Mouse (Mus musculus) MEL (cell line): ENCODE measurements around the gene Gm20388. TPM values are rescaled to one million over a fixed set of nuclear protein-coding genes. Genes with fewer than 3 reads are reported as not detected.

ENCODE experiments used
- DNase-seq: peaks from one replicate; pipeline ENCODE4 v3.0.0; 2011; ENCODE audit warnings: low read depth, low spot score
- H3K27ac ChIP-seq: 2 replicates; pipeline ENCODE4 v1.5.1; 2012; ENCODE audit warnings: low read depth, mild to moderate bottlenecking, control low read depth, low read length, moderate library complexity; ENCODE audit not compliant: control insufficient read depth
- H3K27me3 ChIP-seq, 2 experiments: fragments of 150-350 bp in 1 of 2; sonication (generic) in 1 of 2; 2 replicates each; pipeline ENCODE4 v1.6.1; 2012; ENCODE audit warnings: low read length in 2 of 2, mild to moderate bottlenecking in 2 of 2, improper control_type of control experiment in 1 of 2, moderate library complexity in 1 of 2; ENCODE audit not compliant: insufficient read depth in 2 of 2, control insufficient read depth in 1 of 2
- H3K36me3 ChIP-seq, 2 experiments: 2 replicates each; pipeline ENCODE4 v1.6.1; 2012 to 2014; ENCODE audit warnings: low read length in 2 of 2, improper control_type of control experiment in 1 of 2, inconsistent platforms in 1 of 2, mild to moderate bottlenecking in 1 of 2; ENCODE audit not compliant: insufficient read depth in 2 of 2, control insufficient read depth in 1 of 2
- H3K4me1 ChIP-seq, 2 experiments: fragments of 150-350 bp in 1 of 2; sonication (generic) in 1 of 2; 2 replicates each; pipeline ENCODE4 v1.6.1; 2012; ENCODE audit warnings: low read length in 2 of 2, improper control_type of control experiment in 1 of 2, mild to moderate bottlenecking in 1 of 2; ENCODE audit not compliant: insufficient read depth in 2 of 2, control insufficient read depth in 1 of 2
- H3K4me3 ChIP-seq, 2 experiments: fragments of 150-350 bp in 1 of 2; sonication (generic) in 1 of 2; 2 replicates each; pipeline ENCODE4 v1.5.1; 2012; ENCODE audit warnings: low read depth in 2 of 2, low read length in 2 of 2, mild to moderate bottlenecking in 2 of 2, moderate library complexity in 2 of 2, control low read depth in 1 of 2, improper control_type of control experiment in 1 of 2; ENCODE audit not compliant: control insufficient read depth in 1 of 2, insufficient read depth in 1 of 2
- H3K79me2 ChIP-seq: 2 replicates; pipeline ENCODE4 v1.6.1; 2012; ENCODE audit warnings: mild to moderate bottlenecking, low read length, moderate library complexity; ENCODE audit not compliant: control insufficient read depth, poor library complexity, insufficient read depth
- H3K9ac ChIP-seq: 2 replicates; pipeline ENCODE4 v1.6.1; 2012; ENCODE audit warnings: low read depth, mild to moderate bottlenecking, control low read depth, low read length, moderate library complexity; ENCODE audit not compliant: control insufficient read depth, poor library complexity, severe bottlenecking
- H3K9me3 ChIP-seq: fragments of 150-350 bp; sonication (generic); replicated peaks from 2 replicates; pipeline ENCODE4 v1.6.1; 2012; ENCODE audit warnings: mild to moderate bottlenecking, low read length, improper control_type of control experiment, moderate library complexity; ENCODE audit not compliant: insufficient read depth
- BHLHE40 ChIP-seq: IDR thresholded peaks from 2 replicates; pipeline ENCODE4 v1.6.1; 2012; ENCODE audit warnings: low read depth, mild to moderate bottlenecking, inconsistent platforms, low read length, improper control_type of control experiment, borderline replicate concordance
- CHD2 ChIP-seq: IDR thresholded peaks from 2 replicates; pipeline ENCODE4 v1.6.1; 2011; ENCODE audit warnings: low read length, improper control_type of control experiment
- CTCF ChIP-seq, 3 experiments: IDR thresholded peaks in 2 of 3; conservative IDR thresholded peaks in 1 of 3; 2 replicates each; pipeline ENCODE4 v1.5.1; 2011 to 2012; ENCODE audit warnings: low read length in 3 of 3, low read depth in 2 of 3, mild to moderate bottlenecking in 2 of 3, improper control_type of control experiment in 1 of 3, inconsistent platforms in 1 of 3, mixed read lengths in 1 of 3, moderate library complexity in 1 of 3; ENCODE audit not compliant: control insufficient read depth in 1 of 3, insufficient read depth in 1 of 3, poor library complexity in 1 of 3, severe bottlenecking in 1 of 3
- ELF1 ChIP-seq: IDR thresholded peaks from 2 replicates; pipeline ENCODE4 v1.6.1; 2014; ENCODE audit warnings: low read depth, mild to moderate bottlenecking, inconsistent platforms, low read length, improper control_type of control experiment, moderate library complexity
- EP300 ChIP-seq, 2 experiments: IDR thresholded peaks; 2 replicates each; pipeline ENCODE4 v1.6.1; 2011; ENCODE audit warnings: improper control_type of control experiment in 2 of 2, low read length in 2 of 2, low read depth in 1 of 2, mild to moderate bottlenecking in 1 of 2
- ETS1 ChIP-seq: IDR thresholded peaks from 2 replicates; pipeline ENCODE4 v1.6.1; 2012; ENCODE audit warnings: low read depth, mild to moderate bottlenecking, inconsistent platforms, low read length, improper control_type of control experiment, moderate library complexity
- GABPA ChIP-seq: IDR thresholded peaks from 2 replicates; pipeline ENCODE4 v1.6.1; 2012; ENCODE audit warnings: low read depth, mild to moderate bottlenecking, inconsistent platforms, low read length, improper control_type of control experiment, moderate library complexity
- GATA1 ChIP-seq: IDR thresholded peaks from 2 replicates; pipeline ENCODE4 v1.6.1; 2011; ENCODE audit warnings: low read depth, low read length, improper control_type of control experiment
- HCFC1 ChIP-seq: IDR thresholded peaks from 2 replicates; pipeline ENCODE4 v1.6.1; 2012; ENCODE audit warnings: low read depth, mild to moderate bottlenecking, inconsistent platforms, low read length, improper control_type of control experiment, moderate library complexity
- JUND ChIP-seq: IDR thresholded peaks from 2 replicates; pipeline ENCODE4 v1.6.1; 2011; ENCODE audit warnings: low read depth, mild to moderate bottlenecking, improper control_type of control experiment, low read length
- MAX ChIP-seq: IDR thresholded peaks from 2 replicates; pipeline ENCODE4 v1.6.1; 2011; ENCODE audit warnings: low read length, improper control_type of control experiment
- MAZ ChIP-seq: IDR thresholded peaks from 2 replicates; pipeline ENCODE4 v1.6.1; 2012; ENCODE audit warnings: low read depth, mild to moderate bottlenecking, inconsistent platforms, low read length, improper control_type of control experiment
- MXI1 ChIP-seq: IDR thresholded peaks from 2 replicates; pipeline ENCODE4 v1.6.1; 2011; ENCODE audit warnings: mild to moderate bottlenecking, low read depth, low read length, improper control_type of control experiment
- MYC ChIP-seq: IDR thresholded peaks from 2 replicates; pipeline ENCODE4 v1.6.1; 2011; ENCODE audit warnings: low read depth, mild to moderate bottlenecking, low read length, improper control_type of control experiment, moderate library complexity
- NELFE ChIP-seq: IDR thresholded peaks from 2 replicates; pipeline ENCODE4 v1.6.1; 2011; ENCODE audit warnings: low read depth, low read length, improper control_type of control experiment
- NRF1 ChIP-seq: IDR thresholded peaks from 2 replicates; pipeline ENCODE4 v1.6.1; 2014; ENCODE audit warnings: low read depth, mild to moderate bottlenecking, inconsistent platforms, low read length, improper control_type of control experiment, moderate library complexity; ENCODE audit not compliant: poor library complexity, insufficient read depth, severe bottlenecking
- POLR2AphosphoS2 ChIP-seq: IDR thresholded peaks from 2 replicates; pipeline ENCODE4 v1.6.1; 2011; ENCODE audit warnings: low read length, improper control_type of control experiment
- RCOR1 ChIP-seq: IDR thresholded peaks from 2 replicates; pipeline ENCODE4 v1.6.1; 2012; ENCODE audit warnings: low read depth, mild to moderate bottlenecking, inconsistent platforms, low read length, improper control_type of control experiment
- SIN3A ChIP-seq: IDR thresholded peaks from 2 replicates; pipeline ENCODE4 v1.6.1; 2012; ENCODE audit warnings: low read length, improper control_type of control experiment, inconsistent platforms
- TBP ChIP-seq: IDR thresholded peaks from 2 replicates; pipeline ENCODE4 v1.8.0; 2011; ENCODE audit warnings: low read depth, low read length, improper control_type of control experiment
- TCF12 ChIP-seq: IDR thresholded peaks from 2 replicates; pipeline ENCODE4 v1.6.1; 2014; ENCODE audit warnings: low read depth, mild to moderate bottlenecking, inconsistent platforms, low read length, improper control_type of control experiment, moderate library complexity
- UBTF ChIP-seq: IDR thresholded peaks from 2 replicates; pipeline ENCODE4 v1.6.1; 2012; ENCODE audit warnings: low read depth, mild to moderate bottlenecking, inconsistent platforms, low read length, improper control_type of control experiment, moderate library complexity, borderline replicate concordance; ENCODE audit not compliant: insufficient read depth
- USF1 ChIP-seq: IDR thresholded peaks from 2 replicates; pipeline ENCODE4 v1.6.1; 2014; ENCODE audit warnings: low read depth, mild to moderate bottlenecking, inconsistent platforms, low read length, improper control_type of control experiment, moderate library complexity
- ZMIZ1 ChIP-seq: IDR thresholded peaks from 2 replicates; pipeline ENCODE4 v1.6.1; 2012; ENCODE audit warnings: low read depth, mild to moderate bottlenecking, inconsistent platforms, low read length, improper control_type of control experiment, moderate library complexity
- polyA plus RNA-seq, 2 experiments: library from polyadenylated mRNA; stranded (reverse) in 1 of 2; unstranded in 1 of 2; fragments of >175 nt in 1 of 2; fragments of >200 nt in 1 of 2; gene quantifications; 2 replicates each; pipeline versions ENCODE4 v1.2.1 to v1.2.4; 2012; ENCODE audit warnings: low replicate concordance in 2 of 2, low read depth in 1 of 2; ENCODE audit not compliant: insufficient read length in 2 of 2, insufficient read depth in 1 of 2, missing spikeins in 1 of 2
- total RNA-seq: library from RNA; depleted of rRNA; stranded (reverse); fragments of 300-350 nt; gene quantifications from 2 replicates; pipeline ENCODE4 v1.2.3, GENCODE M21; 2012

Gm20388 gene
- total and polyA plus RNA-seq, 3 experiments = 11.1 to 17.8 TPM; not detected in 1

- Histone ChIP-seq H3K9me3 (no peaks in the 10 kb centered on the region), H3K79me2 (no peaks in the 10 kb centered on the region), H3K36me3 (peaks cover 0 to 16% of the 10 kb centered on the region in 2 experiments; a peak in 2 of 4 replicates), H3K4me1 (peaks cover 5 to 28% of the 10 kb centered on the region in 2 experiments)
- DNase-seq = peak; percentile 92
- TF ChIP-seq ETS1 (peak; percentile 66), ZMIZ1 (0 out of 2 replicates have a peak, but pooled peaks have one; percentile 28), NELFE (no peak), CHD2 (no peak), TCF12 (0 out of 2 replicates have a peak, but pooled peaks have one; percentile 19), MAZ (0 out of 2 replicates have a peak, but pooled peaks have one; percentile 40), ELF1 (peak; percentile 76), NRF1 (no peak), SIN3A (peak; percentile 52; the same call in 1 of the 2 replicates), CTCF (IDR thresholded peaks at IDR 0.05 in 2 of 3, conservative IDR thresholded peaks at IDR 0.05 in 1 of 3; ENCODE audit: control insufficient read depth in 1 of 3, insufficient read depth in 1 of 3, low read depth in 2 of 3, low read length in 3 of 3, poor library complexity in 1 of 3, severe bottlenecking in 1 of 3) (0 out of 6 replicates have a peak, but pooled peaks of 1 of the 3 experiments have one; percentile 2), EP300 (IDR thresholded peaks at IDR 0.05; ENCODE audit: low read depth in 1 of 2, low read length in 2 of 2) (no peak)
- TF ChIP-seq, all 39 proteins: peak for 7
- H3K27me3 ChIP-seq = no peaks in the 10 kb centered on the region
- peak overlapping the region; percentile 50 for H3K9ac ChIP-seq
- no peak overlapping the region for H3K27ac ChIP-seq
- H3K4me3 ChIP-seq = peak overlapping the region; percentile 61 to 74
These were observed 2959.8 kb downstream of the Gm20388 start for GRCm38 (mm10) chr8:122870377-122870863.

- DNase-seq = peak; percentile 89
These were observed 2961.0 kb downstream of the Gm20388 start for GRCm38 (mm10) chr8:122871663-122872062.

More at GRCm38 (mm10) chr8:122871663-122872062, 2961.0 kb downstream of the Gm20388 start:
- H3K9ac ChIP-seq = peak overlapping the region; percentile 58
- peak overlapping the region; percentile 60 to 68 for H3K4me3 ChIP-seq
- H3K27me3 ChIP-seq = no peaks in the 10 kb centered on the region
- peaks cover 4 to 23% of the 10 kb centered on the region in 2 experiments for H3K4me1 ChIP-seq
- peak overlapping the region; percentile 57 for H3K27ac ChIP-seq
- H3K9me3 ChIP-seq = no peaks in the 10 kb centered on the region
- TF ChIP-seq UBTF (no peak), RCOR1 (0 out of 2 replicates have a peak, but pooled peaks have one; percentile 11), POLR2AphosphoS2 (no peak), TBP (peak; percentile 12; the same call in 1 of the 2 replicates), MYC (0 out of 2 replicates have a peak, but pooled peaks have one; percentile 40), JUND (no peak), HCFC1 (peak; percentile 36; the same call in 1 of the 2 replicates), EP300 (IDR thresholded peaks at IDR 0.05; ENCODE audit: low read depth in 1 of 2, low read length in 2 of 2) (peak in 1 of 2 experiments; percentile 44; a peak in 1 of 4 replicates), GABPA (no peak), ETS1 (peak; percentile 38; the same call in 1 of the 2 replicates), ELF1 (0 out of 2 replicates have a peak, but pooled peaks have one; percentile 13), BHLHE40 (no peak), GATA1 (peak; percentile 58), TCF12 (0 out of 2 replicates have a peak, but pooled peaks have one; percentile 20), MXI1 (peak; percentile 53; the same call in 1 of the 2 replicates), MAZ (no peak), CHD2 (no peak), MAX (no peak; the same call in 1 of the 2 replicates), USF1 (no peak)
- no peaks in the 10 kb centered on the region for H3K79me2 ChIP-seq
- H3K36me3 ChIP-seq = peaks cover 0 to 16% of the 10 kb centered on the region in 2 experiments; a peak in 2 of 4 replicates
